Mouse (Mus musculus) embryonic facial prominence, embryonic 13.5 days (tissue): ENCODE measurements around the gene Orc3. TPM values are rescaled to one million over a fixed set of nuclear protein-coding genes. Genes with fewer than 3 reads are reported as not detected.
"Not testable (repeated sequence)": the region's sequence is repeated elsewhere in the genome, so short reads cannot be mapped to it uniquely, and the experiment has no call there.

Experiments
- ATAC-seq: fragments of 200-750 bp; cut with Nextera tagmentation; 2 replicates; pipeline ENCODE4 v1.8.0; 2017; ENCODE audit warnings: low read depth; ENCODE audit not compliant: insufficient number of reproducible peaks, insufficient read depth, low FRiP score, low TSS enrichment
- H3K27ac ChIP-seq: fragments of 300-500 bp; sonication (generic); 2 replicates; pipeline ENCODE4 v1.5.1; 2015; ENCODE audit warnings: moderate library complexity, mild to moderate bottlenecking, inconsistent platforms
- H3K27me3 ChIP-seq: fragments of 300-500 bp; sonication (generic); 2 replicates; pipeline ENCODE4 v1.6.1; 2015; ENCODE audit warnings: mild to moderate bottlenecking, inconsistent platforms
- H3K36me3 ChIP-seq: fragments of 300-500 bp; sonication (generic); 2 replicates; pipeline ENCODE4 v1.6.1; 2015; ENCODE audit warnings: mild to moderate bottlenecking, inconsistent platforms
- H3K4me1 ChIP-seq: fragments of 300-500 bp; sonication (generic); 2 replicates; pipeline ENCODE4 v1.6.1; 2015; ENCODE audit warnings: inconsistent platforms
- H3K4me2 ChIP-seq: fragments of 300-500 bp; sonication (generic); 2 replicates; pipeline ENCODE4 v1.6.1; 2015; ENCODE audit warnings: moderate library complexity, mild to moderate bottlenecking, inconsistent platforms
- H3K4me3 ChIP-seq: fragments of 300-500 bp; sonication (generic); 2 replicates; pipeline ENCODE4 v1.5.1; 2015; ENCODE audit warnings: mild to moderate bottlenecking, inconsistent platforms
- H3K9ac ChIP-seq: fragments of 300-500 bp; sonication (generic); 2 replicates; pipeline ENCODE4 v1.6.1; 2015; ENCODE audit warnings: mild to moderate bottlenecking, inconsistent platforms
- H3K9me3 ChIP-seq: fragments of 300-500 bp; sonication (generic); 2 replicates; pipeline ENCODE4 v1.6.1; 2016; ENCODE audit warnings: inconsistent platforms
- WGBS: fragments of 180-500 bp; shearing (Covaris S2); methylation state at CpG from one replicate; pipeline ENCODE4 v1.1.7; 2015; ENCODE audit warnings: mixed read lengths; 5-methylcytosine and 5-hydroxymethylcytosine counted together
- polyA plus RNA-seq: library from polyadenylated mRNA; unstranded; fragments of >200 nt; fragmentation: Nextera tagmentation; extraction: Ambion mirVana; gene quantifications from 2 replicates; pipeline ENCODE4 v1.2.1, GENCODE M21; 2015

Orc3 gene
- polyA plus RNA-seq, 1 experiment from 2014 or later = 91.3 TPM

DNA sequence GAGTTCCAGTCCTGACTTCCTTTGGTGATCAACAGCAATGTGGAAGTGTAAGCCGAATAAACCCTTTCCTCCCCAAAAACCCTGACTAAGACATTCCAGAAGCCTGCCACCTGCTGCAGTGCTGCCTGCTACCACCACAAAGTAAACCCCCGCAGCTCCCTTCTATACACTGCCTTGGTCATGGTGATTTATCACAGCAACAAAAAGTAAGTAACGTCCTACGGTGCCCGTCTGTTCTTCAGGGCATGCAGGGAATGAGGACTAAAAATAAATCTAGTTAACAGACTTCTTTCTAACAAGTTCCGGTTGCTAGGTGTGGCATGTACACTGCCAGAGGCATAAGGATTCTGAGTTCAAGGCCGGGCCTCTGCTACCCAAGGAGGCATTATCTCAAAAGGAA, 32.8 kb downstream of the Orc3 start:
- Histone ChIP-seq H3K4me3 (no peak overlapping the region), H3K9ac (no peak overlapping the region), H3K4me1 (no peaks in the 10 kb centered on the region), H3K4me2 (no peak overlapping the region), H3K27ac (no peak overlapping the region), H3K27me3 (no peaks in the 10 kb centered on the region), H3K36me3 (peaks cover 71% of the 10 kb centered on the region), H3K9me3 (no peaks in the 10 kb centered on the region)
- no peak for ATAC-seq
- WGBS = 79% methylated on average over 7 of the region's 7 CpGs

DNA sequence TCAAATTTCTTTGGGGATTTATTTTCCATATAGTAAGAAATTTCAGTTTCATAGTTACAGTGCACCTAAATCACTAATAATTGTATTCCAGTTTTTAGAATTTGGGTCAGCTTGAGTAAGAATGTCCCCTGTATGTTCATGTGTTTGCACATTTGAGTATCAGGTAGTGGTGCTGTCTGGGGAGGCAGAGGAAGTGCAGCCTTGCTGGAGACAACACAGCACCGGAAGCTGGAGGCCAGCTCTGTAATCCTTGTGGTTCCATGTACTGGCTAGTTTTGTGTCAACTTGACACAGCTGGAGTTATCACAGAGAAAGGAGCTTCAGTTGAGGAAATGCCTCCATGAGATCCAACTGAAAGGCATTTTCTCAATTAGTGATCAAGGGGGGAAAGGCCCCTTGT, 33.3 kb downstream of the Orc3 start:
- not testable (repeated sequence) for H3K4me3 ChIP-seq, H3K9ac ChIP-seq, H3K4me1 ChIP-seq, H3K9me3 ChIP-seq, H3K27ac ChIP-seq, ATAC-seq, H3K27me3 ChIP-seq, H3K4me2 ChIP-seq
- WGBS = 84% methylated on average over 1 of the region's 1 CpGs
- H3K36me3 ChIP-seq = peaks cover 75% of the 10 kb centered on the region

DNA sequence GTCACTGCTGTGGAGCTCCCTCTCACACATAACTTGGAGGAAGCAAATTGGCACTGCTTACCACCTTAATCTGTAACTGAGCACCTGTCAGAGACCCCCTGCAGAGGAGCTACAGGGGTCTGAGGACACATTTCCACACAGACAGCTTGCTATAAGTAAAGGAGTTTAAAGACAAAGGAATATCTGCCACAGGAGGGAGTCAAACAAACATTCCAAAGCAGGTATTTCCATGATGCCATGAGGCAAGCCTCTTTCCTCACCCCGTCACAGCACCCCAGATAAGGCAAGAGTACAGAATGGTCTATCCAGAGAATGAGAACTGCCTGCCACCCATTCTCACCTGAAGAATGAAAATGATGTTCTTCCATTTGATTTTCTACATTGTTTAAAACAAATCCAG, 35.5 kb downstream of the Orc3 start:
- no peak overlapping the region for H3K4me2 ChIP-seq
- H3K9ac ChIP-seq = no peak overlapping the region
- no peaks in the 10 kb centered on the region for H3K4me1 ChIP-seq
- WGBS = 70% methylated on average over 1 of the region's 1 CpGs
- no peaks in the 10 kb centered on the region for H3K27me3 ChIP-seq
- no peak overlapping the region for H3K27ac ChIP-seq
- H3K36me3 ChIP-seq = peaks cover 86% of the 10 kb centered on the region
- H3K9me3 ChIP-seq = no peaks in the 10 kb centered on the region
- no peak for ATAC-seq
- H3K4me3 ChIP-seq = no peak overlapping the region

DNA sequence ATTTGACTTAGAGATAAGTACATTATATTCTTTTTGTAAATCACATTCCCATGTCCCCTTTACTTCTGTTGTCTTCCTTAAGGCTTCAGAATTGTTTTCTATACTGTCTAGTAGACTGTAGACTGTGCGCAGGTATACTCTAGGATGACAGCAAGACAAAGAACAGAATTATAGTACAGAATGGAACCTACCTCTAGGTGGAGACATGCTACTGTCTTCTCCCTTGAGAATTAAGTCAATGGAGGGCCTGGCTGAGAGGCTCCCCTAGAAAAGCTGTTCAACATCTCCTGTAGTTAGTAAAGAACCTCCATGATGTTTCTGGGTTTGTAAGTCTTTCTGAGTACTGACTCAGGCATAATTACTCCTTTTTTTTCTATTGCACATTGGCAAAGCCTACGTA, 37.7 kb downstream of the Orc3 start:
- H3K4me1 ChIP-seq = no peaks in the 10 kb centered on the region
- WGBS = 95% methylated on average over 2 of the region's 2 CpGs
- no peak overlapping the region for H3K9ac ChIP-seq
- H3K36me3 ChIP-seq = peaks cover 80% of the 10 kb centered on the region
- no peak overlapping the region for H3K27ac ChIP-seq
- H3K4me3 ChIP-seq = no peak overlapping the region
- no peak overlapping the region for H3K4me2 ChIP-seq
- no peak for ATAC-seq
- no peaks in the 10 kb centered on the region for H3K27me3 ChIP-seq
- H3K9me3 ChIP-seq = no peaks in the 10 kb centered on the region

DNA sequence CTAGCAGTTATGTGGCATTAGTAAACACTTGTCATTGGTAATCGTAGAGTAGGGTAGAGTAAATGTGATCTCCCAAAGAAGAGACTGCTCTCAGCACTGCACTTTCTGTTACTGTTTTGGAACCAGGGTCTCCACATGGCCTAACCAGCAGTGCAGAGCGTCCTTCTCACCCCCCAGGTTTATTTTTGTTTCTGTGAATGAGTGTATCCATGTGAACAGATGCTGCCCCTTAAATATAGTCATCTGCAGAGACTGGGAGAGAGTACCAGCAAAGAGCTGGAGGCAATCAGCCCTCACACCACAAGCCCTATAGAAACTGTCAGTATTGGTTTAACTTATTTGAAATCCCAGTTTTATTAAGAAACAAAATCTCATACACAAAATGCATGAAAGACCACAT, 41.9 kb downstream of the Orc3 start:
- H3K4me1 ChIP-seq = no peaks in the 10 kb centered on the region
- ATAC-seq = no peak

DNA sequence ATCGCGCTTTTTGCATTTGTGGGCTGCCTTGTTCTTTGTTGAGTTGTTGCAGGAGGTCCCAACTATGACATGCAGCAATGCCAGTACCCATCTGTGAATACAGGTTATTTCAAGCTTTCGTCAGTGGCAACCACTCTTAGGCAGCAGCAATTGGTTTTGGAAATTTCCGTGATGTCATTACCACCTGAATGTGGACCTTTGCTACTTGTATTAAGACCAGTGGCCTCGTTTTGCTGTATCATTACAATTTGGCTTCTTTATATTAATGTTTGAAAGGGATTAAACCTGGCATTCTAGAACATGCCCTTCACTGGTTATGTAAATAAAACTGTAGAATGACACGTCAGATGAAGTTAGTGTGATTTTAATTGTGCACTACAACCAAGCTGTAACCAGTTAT, 48.5 kb downstream of the Orc3 start:
- Histone ChIP-seq H3K27ac (no peak overlapping the region), H3K4me2 (no peak overlapping the region), H3K4me3 (no peak overlapping the region), H3K9me3 (no peaks in the 10 kb centered on the region), H3K36me3 (peaks cover 65% of the 10 kb centered on the region), H3K27me3 (no peaks in the 10 kb centered on the region), H3K4me1 (no peaks in the 10 kb centered on the region), H3K9ac (no peak overlapping the region)
- no peak for ATAC-seq
- 87% methylated on average over 6 of the region's 6 CpGs for WGBS

More for the DNA sequence above, 41.9 kb downstream of the Orc3 start:
- Histone ChIP-seq H3K4me3 (no peak overlapping the region), H3K27me3 (no peaks in the 10 kb centered on the region), H3K27ac (no peak overlapping the region), H3K36me3 (peaks cover 82% of the 10 kb centered on the region), H3K9ac (no peak overlapping the region), H3K9me3 (no peaks in the 10 kb centered on the region), H3K4me2 (no peak overlapping the region)
- 55% methylated on average over 2 of the region's 2 CpGs for WGBS

DNA sequence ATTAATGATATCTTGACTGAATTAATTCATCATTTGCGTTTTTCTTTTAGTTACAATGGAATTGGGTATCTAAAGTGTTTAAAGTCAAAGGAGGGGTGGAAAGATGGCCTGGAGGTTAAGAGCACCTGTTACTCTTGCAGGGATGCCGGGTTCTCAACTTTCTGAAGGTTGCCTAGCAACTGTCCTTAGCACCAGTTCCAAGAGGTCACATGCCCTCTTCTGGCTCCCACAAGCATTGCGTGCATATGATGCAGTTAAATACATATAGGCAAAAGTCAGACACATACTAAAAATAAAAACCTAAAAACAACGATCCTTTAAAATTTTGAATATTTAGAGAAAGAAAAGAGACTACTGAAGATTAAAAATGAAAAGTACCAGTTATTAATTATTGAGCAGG, 53.8 kb downstream of the Orc3 start:
- Histone ChIP-seq H3K9ac (no peak overlapping the region), H3K4me1 (0 out of 2 replicates have a peak, but pooled peaks cover 6% of the 10 kb centered on the region), H3K36me3 (peaks cover 20% of the 10 kb centered on the region), H3K27me3 (no peaks in the 10 kb centered on the region), H3K9me3 (no peaks in the 10 kb centered on the region), H3K27ac (no peak overlapping the region), H3K4me2 (no peak overlapping the region), H3K4me3 (no peak overlapping the region)
- ATAC-seq = no peak
- WGBS = 58% methylated on average over 4 of the region's 4 CpGs

DNA sequence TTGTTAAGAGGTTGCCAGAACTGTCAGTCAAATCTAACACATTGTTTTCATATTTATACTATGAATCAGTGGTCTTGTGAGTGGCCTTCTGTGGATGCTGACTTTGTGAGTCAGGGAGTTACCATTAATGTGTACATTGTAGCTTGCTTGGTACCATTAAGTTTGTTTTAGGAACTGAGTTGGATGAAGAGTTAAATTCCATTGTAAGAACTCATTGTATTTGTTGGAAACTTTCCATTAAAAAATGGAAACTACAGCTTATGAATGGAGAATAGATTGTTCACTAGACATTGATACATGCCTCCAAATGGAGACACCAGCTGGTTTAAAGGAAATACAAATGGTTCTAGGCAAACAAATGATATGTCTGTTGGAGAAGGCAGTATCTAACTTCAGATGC, 58.6 kb downstream of the Orc3 start:
- ATAC-seq = no peak
- Histone ChIP-seq H3K27ac (no peak overlapping the region), H3K4me2 (no peak overlapping the region), H3K4me3 (no peak overlapping the region), H3K36me3 (peaks cover 7% of the 10 kb centered on the region; the same call in 1 of the 2 replicates), H3K9me3 (no peaks in the 10 kb centered on the region), H3K9ac (no peak overlapping the region), H3K4me1 (peaks cover 20% of the 10 kb centered on the region), H3K27me3 (no peaks in the 10 kb centered on the region)

DNA sequence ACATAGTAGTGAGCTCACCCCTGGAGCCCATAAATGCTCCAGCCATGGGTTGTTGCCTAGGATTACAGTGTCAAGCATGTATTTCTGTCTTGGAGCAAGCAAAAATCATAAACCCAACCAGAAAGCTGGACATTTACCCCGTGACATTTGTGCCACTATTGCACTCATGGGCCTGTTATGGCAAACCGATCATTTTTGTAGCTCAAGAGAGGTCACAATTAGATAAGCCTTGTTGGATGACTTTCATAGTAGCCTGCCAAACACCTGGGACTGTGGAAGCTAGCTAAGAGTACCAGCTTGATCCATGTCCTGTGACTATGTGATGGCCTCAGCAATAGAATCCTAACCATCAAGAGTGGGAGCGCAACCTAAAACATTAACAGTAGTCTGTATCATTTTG, 59.1 kb downstream of the Orc3 start:
- Histone ChIP-seq H3K4me1 (peaks cover 20% of the 10 kb centered on the region), H3K27ac (no peak overlapping the region), H3K36me3 (peaks cover 7% of the 10 kb centered on the region; the same call in 1 of the 2 replicates), H3K4me2 (no peak overlapping the region), H3K9me3 (no peaks in the 10 kb centered on the region), H3K4me3 (no peak overlapping the region), H3K27me3 (no peaks in the 10 kb centered on the region), H3K9ac (no peak overlapping the region)
- ATAC-seq = no peak
- WGBS = 96% methylated on average over 3 of the region's 3 CpGs

DNA sequence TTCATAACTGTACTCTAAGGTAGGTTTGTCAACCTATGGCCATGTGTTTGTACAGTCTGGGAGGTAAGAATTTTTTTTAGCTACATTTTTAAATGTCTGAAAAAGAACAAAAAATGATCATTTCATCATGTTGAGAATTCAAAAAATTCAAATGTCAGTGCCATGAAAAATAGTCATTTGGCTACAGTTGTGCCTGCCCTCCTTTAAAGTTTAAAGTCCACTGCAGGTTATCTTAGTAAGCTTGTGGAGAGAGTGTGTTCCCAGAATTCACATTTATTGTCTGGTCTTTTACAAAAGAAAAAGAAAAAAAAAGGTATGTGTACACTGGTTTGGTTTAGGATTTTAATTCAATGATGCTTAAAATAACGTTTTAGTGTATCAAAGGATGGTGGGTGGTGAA, 60.1 kb downstream of the Orc3 start:
- H3K9me3 ChIP-seq = no peaks in the 10 kb centered on the region
- H3K27ac ChIP-seq = no peak overlapping the region
- peaks cover 7% of the 10 kb centered on the region; the same call in 1 of the 2 replicates for H3K36me3 ChIP-seq
- no peak overlapping the region for H3K4me3 ChIP-seq
- no peak for ATAC-seq
- no peaks in the 10 kb centered on the region for H3K27me3 ChIP-seq
- WGBS = 43% methylated on average over 1 of the region's 1 CpGs
- H3K4me1 ChIP-seq = peaks cover 20% of the 10 kb centered on the region
- no peak overlapping the region for H3K9ac ChIP-seq
- H3K4me2 ChIP-seq = no peak overlapping the region

DNA sequence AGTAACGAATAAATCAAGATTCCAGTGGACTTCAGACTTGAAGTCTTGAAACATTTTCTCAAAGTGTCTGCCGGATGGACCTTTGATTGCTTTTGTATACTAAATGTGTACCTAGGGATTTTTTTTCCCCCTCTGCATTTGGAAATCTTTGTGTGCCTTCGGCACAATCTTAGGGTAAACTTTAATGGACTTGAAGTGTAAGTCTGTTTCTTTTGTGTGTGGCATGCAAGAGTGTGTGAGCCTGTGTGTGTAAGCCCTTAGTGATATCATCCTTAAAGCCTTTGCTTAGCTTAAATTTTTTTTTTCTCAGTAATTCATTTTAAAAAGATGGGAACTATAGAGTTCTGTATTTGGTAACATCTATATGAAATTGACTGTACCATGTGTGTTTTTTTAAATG, 62.8 kb downstream of the Orc3 start:
- peaks cover 7% of the 10 kb centered on the region; the same call in 1 of the 2 replicates for H3K36me3 ChIP-seq
- H3K4me2 ChIP-seq = peak overlapping the region; percentile 71
- peak overlapping the region; percentile 98 for H3K9ac ChIP-seq
- no peaks in the 10 kb centered on the region for H3K9me3 ChIP-seq
- peak overlapping the region; percentile 96; the same call in 1 of the 2 replicates for H3K27ac ChIP-seq
- H3K27me3 ChIP-seq = no peaks in the 10 kb centered on the region
- peak overlapping the region; percentile 97 for H3K4me3 ChIP-seq
- WGBS = 14% methylated on average over 3 of the region's 3 CpGs
- ATAC-seq = no peak
- peaks cover 17% of the 10 kb centered on the region for H3K4me1 ChIP-seq

DNA sequence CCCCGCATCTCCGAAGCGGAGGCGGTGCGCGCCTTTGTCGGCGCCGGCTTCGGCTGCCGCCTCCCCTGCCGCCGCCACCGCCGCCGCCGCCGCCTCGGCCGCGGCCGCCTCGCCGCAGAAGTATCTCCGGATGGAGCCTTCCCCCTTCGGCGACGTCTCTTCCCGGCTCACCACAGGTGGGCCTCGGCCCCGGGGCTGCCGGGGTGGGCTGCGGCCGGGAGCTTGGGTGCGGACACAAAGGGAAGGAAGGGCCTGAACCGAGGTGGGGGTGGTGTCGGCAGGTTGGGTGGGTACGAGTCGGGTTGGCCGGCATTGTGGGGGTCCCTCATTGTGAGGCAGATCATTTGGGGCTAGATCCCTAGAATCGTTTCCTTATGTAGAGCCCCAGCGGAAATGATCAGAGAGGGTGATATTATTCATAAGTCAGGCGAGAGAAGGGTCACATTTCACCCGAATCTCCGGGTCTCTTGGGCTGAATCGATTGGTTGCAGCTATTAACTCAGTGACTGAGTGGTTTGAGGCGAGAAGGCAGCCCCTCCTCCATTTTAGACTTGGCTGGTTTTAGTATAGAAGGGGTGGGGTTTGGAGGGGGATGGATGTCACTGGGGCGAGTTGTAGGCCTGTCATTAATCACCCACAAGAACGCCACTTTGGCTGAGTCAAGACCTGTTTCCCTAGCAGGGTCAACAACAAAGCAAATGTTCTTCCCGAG, 63.5 kb downstream of the Orc3 start:
- peaks cover 7% of the 10 kb centered on the region; the same call in 1 of the 2 replicates for H3K36me3 ChIP-seq
- H3K4me1 ChIP-seq = peaks cover 16% of the 10 kb centered on the region
- peak; percentile 68 for ATAC-seq
- H3K27me3 ChIP-seq = no peaks in the 10 kb centered on the region
- H3K4me2 ChIP-seq = peak overlapping the region; percentile 71
- H3K9ac ChIP-seq = peak overlapping the region; percentile 98
- peak overlapping the region; percentile 96 for H3K27ac ChIP-seq
- WGBS = under 1% methylated on average over 45 of the region's 50 CpGs
- peak overlapping the region; percentile 97 for H3K4me3 ChIP-seq
- no peaks in the 10 kb centered on the region for H3K9me3 ChIP-seq
